Mouse (Mus musculus) 3134 (cell line): Measurements from ENCODE around the gene Cckar.
"Not testable (repeated sequence)": the region's sequence is repeated elsewhere in the genome, so short reads cannot be mapped to it uniquely, and the experiment has no call there.

Experiments
- DNase-seq: peaks from one replicate; pipeline ENCODE4 v3.0.0-alpha.2; 2011; ENCODE audit warnings: low spot score; ENCODE audit not compliant: insufficient read length; ENCODE audit errors: extremely low read depth

Gene Cckar

DNA sequence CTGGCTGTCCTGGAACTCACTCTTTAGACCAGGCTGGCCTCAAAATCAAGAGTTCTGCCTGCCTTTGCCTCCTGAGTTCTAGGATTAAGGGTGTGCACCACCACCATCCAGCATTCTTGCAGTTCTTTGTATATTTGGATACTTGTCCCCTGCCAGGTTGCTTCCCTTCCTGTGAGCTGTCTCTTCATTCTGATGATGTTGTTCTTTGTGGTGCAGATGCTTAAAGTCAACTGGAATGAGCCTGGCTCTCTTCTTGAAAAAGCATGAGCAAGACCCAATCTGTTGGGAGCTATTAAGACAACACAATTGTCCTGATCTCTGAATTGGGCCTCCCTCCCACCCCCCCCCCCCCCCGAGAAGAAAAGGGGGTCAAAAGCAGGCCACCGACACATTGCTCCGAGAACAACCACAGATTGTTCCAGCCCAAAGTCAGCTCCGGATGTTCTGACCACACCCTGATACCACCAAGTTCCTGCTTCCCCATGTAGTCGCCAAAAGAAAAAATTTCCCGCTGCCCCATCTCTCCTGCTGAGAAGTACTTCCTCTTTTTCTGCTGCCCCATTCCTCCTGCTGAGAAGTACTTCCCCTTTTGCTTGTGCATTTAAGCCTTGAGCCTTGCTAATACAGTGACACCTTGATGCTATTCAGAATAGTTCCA is 33.9 kb downstream of the Cckar start:
- DNase-seq, result not testable (repeated sequence)

DNA sequence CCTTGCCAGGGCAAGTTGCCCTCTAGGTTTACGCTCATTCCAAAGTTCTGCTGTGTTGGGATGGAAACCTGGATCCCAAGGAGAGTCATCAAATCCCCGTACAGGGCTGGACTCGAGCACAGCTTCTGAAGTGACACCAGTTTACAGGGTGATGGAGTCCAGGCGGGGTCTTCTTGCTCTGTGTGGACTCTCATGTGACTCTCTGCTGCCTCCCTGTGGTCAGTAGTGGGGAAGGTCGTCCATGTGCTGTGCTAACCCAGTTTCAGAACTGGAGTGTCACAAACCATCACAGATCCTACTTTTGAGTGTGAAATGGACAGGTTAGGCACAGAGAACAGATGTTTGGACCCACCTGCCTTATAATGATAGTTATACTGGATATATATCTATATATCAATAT is 35.2 kb downstream of the Cckar start:
- peak; percentile 27 for DNase-seq

DNA sequence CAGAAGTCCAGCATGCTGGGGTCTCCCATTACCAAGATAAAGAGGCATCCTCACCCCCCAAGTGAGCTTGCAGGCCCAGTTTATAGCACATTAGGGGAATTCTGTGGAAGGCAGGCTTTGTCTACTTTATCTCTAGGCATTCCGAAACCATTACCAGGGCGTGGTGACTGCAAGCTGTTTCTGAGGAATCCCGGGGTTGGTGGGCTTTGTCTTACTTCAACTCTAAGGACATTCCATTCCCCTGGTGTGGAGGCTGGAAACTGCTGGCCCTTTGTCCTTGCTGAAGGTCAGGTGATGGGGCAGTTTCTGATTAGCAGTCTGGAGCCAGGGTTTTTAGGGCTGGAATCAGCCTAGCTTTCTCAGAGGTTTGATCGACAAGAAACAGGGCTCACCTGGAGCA is 36.0 kb downstream of the Cckar start:
- no peak for DNase-seq

DNA sequence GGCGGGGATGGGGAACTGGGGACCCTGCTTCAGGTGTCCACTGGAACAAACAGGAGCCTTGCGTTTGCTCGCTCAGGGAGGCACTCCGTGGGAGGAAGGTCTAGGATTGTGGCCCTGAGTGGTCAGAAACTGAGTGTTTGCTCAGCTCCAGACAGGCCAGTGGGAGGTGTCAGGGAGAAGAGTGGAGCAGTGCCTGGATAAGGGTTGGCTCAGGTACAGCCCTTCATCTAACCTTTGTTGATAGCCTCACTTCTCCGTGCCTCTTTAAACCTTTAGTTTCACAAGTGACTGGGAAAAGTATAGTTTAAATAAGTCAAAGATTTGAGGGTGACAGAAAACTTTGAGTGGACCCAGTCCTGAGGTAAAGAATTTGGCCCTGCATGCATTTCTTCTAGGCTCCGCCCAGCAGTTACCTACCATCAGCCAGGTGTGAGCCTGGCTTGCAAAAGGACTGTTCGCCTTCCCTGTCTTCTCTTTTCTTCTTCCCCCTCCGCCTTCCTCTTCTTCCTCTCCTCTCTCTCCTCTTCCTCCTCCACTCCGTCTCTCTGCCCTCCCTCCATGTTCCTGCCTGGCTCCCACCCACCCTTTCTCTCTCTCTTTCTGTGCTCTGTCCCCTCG is 37.1 kb downstream of the Cckar start:
- no peak for DNase-seq

DNA sequence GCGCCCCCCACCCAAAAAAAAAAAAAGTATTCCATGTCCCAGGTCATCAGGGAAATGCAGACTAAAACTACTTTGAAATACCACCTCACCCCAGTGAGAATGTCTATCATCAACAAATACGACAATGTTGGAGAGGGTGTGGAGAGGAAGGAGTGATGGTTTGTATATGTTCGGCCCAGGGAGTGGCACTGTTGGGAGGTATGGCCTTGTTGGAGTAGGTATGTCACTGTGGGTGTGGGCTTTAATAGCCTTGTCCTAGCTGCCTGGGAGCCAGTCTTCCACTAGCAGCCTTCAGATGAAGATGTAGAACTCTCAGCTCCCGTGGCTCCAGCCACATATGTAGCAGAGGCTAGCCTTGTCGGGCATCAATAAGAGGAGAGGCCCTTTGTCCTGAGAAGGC is 39.5 kb downstream of the Cckar start:
- DNase-seq, result no peak

DNA sequence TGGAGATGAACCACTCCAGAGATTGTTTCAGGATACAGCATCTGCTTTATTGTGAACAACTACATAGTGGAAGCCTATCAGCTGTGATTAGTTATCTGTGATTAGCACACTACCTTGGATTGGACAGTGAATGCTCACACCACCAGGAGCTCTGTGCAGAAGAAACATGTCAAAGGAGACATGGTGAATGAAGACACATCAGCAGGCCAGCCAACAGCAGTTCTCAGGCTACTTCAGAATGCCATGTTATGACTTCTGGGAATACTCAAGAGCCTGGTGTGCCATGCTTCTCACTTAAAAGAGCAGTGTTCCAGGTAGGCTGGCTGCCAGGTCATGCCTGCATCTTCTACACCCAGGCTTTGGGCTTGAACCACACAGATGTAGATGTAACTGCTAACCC is 43.8 kb downstream of the Cckar start:
- DNase-seq, result no peak

DNA sequence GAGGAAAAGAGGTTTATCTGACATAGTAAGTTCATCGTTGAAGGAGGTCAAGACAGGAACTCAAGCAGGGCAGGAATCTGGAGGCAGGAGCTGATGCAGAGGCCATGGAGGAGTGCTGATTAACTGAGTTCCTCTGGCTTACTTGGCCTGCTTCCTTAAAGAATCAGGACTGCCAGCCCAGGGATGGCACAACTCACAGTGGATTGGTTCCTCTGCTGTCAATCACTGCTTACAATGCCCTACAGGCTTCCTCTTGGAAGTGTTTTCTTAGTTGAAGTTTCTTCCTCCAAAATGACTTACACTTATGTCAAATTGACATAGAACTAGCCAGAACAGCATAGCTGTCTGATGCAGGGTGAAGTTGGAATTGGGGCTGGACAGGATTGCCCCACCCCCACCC is 45.1 kb downstream of the Cckar start:
- no peak for DNase-seq

DNA sequence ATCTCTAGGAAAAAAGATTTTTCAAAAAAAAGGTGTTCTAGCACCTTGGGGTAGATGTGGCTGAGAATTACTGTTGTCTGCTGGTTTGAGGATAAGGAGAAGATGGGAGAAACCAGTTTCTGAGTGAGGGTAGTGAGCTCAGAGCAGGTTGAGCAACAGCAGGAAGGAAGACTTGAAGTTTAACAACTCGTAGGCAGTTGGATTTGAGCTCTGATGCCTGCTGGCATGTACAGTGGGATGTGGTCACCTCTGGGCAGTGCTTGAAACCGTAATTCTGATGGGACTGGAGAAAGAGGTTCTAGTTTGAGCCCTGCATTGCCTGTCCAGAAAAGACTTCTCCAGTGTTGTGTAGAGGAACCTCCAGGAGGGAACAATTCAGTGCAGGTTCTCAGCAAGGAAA is 46.0 kb downstream of the Cckar start:
- no peak for DNase-seq

DNA sequence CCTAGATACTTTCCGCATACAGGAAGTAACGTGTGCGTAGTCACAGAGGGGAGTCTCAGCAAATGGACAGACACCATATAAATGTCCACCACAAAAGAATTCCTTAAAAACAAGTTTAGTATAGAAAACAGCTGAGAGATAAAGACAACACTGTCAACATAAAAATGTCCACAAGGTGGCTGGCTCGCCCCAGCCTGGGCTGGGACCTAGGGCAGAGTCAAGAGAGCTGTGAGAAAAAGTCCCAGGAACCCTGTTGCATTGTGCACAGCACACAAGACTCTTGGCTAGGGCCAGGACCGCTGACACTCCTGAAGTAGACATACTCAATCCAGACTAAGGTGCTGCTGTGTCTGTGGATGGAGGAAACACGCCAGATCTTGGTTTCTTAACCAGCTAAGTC is 49.6 kb downstream of the Cckar start:
- no peak for DNase-seq

DNA sequence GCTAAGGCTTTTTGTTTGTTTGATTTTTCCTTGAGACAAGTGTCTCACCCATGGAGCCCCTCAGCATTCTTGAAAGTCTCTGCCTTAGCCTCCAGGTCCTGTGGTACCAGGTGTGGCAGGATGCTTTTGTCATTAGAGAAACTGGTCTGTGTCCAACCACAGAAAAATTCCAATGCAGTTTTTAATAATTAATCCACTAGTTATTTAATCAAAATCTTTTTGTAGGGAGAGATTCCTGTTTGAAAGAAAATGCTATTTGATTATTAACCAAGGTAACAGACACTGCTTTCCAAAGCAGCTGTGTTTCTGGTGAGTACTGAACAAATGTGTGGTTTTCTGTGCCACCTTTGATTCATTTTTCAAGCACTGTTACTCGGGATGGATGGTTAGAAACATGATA is 50.9 kb downstream of the Cckar start:
- DNase-seq, result no peak
